Comparison of ENCODE assay signal across 20 mouse cellular contexts in genomic region chr1:88504531-88504945, GRCm38 (mm10). TPM values are rescaled to one million over a fixed set of nuclear protein-coding genes. Genes with fewer than 3 reads are reported as not detected.
DNase-seq lines count a peak whose midpoint lies in the region; ATAC-seq lines count a peak whose summit lies in the region.
"Had no signal": no experiment of that assay in that cellular context is flagged by ENCODE, and none has a peak within 500 bp of the region (broad histone marks: within the 10 kb centered on the region; RNA-seq: fewer than 3 reads in every experiment).

No protein-coding gene starts in this region.

- 16% methylated on average over 7 of the region's 7 CpGs for WGBS in hindbrain, embryonic 11.5 days
- WGBS in hindbrain, embryonic 12.5 days, result 17% methylated on average over 7 of the region's 7 CpGs
- 13% methylated on average over 7 of the region's 7 CpGs for WGBS in hindbrain, embryonic 16.5 days
- 5% methylated on average over 7 of the region's 7 CpGs for WGBS in midbrain, embryonic 16.5 days

- no peak for ATAC-seq in hindbrain, embryonic 11.5 days (ENCODE audit: low FRiP score)
- ATAC-seq in hindbrain, embryonic 12.5 days (ENCODE audit: low FRiP score), result no peak
- ATAC-seq in hindbrain, embryonic 16.5 days, result 0 out of 2 replicates have a peak, but pooled peaks have one; percentile 50
- peak; percentile 68 for ATAC-seq in midbrain, embryonic 16.5 days
- ATAC-seq: inflammation-experienced regulatory T-cells, adult 6 months had no signal

- no peak overlapping the region for H3K4me3 ChIP-seq in hindbrain, embryonic 11.5 days (ENCODE audit: low read depth, low read length)
- no peak overlapping the region for H3K4me3 ChIP-seq in hindbrain, embryonic 12.5 days
- no peak overlapping the region for H3K4me3 ChIP-seq in hindbrain, embryonic 16.5 days (ENCODE audit: low read length)
- no peak overlapping the region for H3K4me3 ChIP-seq in midbrain, embryonic 16.5 days (ENCODE audit: low read depth, low read length)
- H3K4me3 ChIP-seq: erythroblast, embryonic 14.5 days; kidney, embryonic 15.5 days; layer of hippocampus, adult 2 months; left cerebral cortex, adult 2 months; neural tube, embryonic 12.5 days had no signal

- peaks cover 3% of the 10 kb centered on the region for H3K4me1 ChIP-seq in hindbrain, embryonic 11.5 days (replicated peaks; ENCODE audit: control insufficient read depth, insufficient read depth, low read length)
- H3K4me1 ChIP-seq in hindbrain, embryonic 12.5 days, result peaks cover 13% of the 10 kb centered on the region
- peaks cover 6% of the 10 kb centered on the region; the same call in 1 of the 2 replicates for H3K4me1 ChIP-seq in hindbrain, embryonic 16.5 days (ENCODE audit: control insufficient read depth, insufficient read depth, low read depth, low read length)
- peaks cover 18% of the 10 kb centered on the region for H3K4me1 ChIP-seq in midbrain, embryonic 16.5 days (ENCODE audit: control insufficient read depth, insufficient read depth, low read length)

- DNase-seq in hindbrain, embryonic 11.5 days (ENCODE audit: low spot score), result peak; percentile 44
- peak; percentile 69 for DNase-seq in embryo, embryonic 10 days (ENCODE audit: low spot score)
- no peak for DNase-seq in spleen, postnatal 36 days (ENCODE audit: low spot score in 2 of 2)
- no peak for DNase-seq in adrenal gland, postnatal 4 days (ENCODE audit: low spot score in 2 of 2)
- no peak for DNase-seq in thymus, postnatal 0 days (ENCODE audit: low spot score)
- DNase-seq: lung, postnatal 14 days; thymus, postnatal 14 days had no signal

- H3K27ac ChIP-seq in hindbrain, embryonic 11.5 days (ENCODE audit: low read depth, low read length), result no peak overlapping the region
- no peak overlapping the region for H3K27ac ChIP-seq in hindbrain, embryonic 12.5 days
- H3K27ac ChIP-seq in hindbrain, embryonic 16.5 days (ENCODE audit: low read depth, low read length), result no peak overlapping the region
- H3K27ac ChIP-seq in midbrain, embryonic 16.5 days (ENCODE audit: low read length), result peak overlapping the region; percentile 53; the same call in 1 of the 2 replicates
- H3K27ac ChIP-seq: kidney, embryonic 15.5 days; layer of hippocampus, adult 2 months; left cerebral cortex, adult 2 months; liver, embryonic 14.5 days; neural tube, embryonic 12.5 days had no signal

- H3K36me3 ChIP-seq in hindbrain, embryonic 11.5 days (ENCODE audit: control insufficient read depth, insufficient read depth, low read length), result no peaks in the 10 kb centered on the region
- H3K36me3 ChIP-seq in hindbrain, embryonic 12.5 days, result no peaks in the 10 kb centered on the region
- no peaks in the 10 kb centered on the region for H3K36me3 ChIP-seq in hindbrain, embryonic 16.5 days (ENCODE audit: control insufficient read depth, insufficient read depth, low read length)
- H3K36me3 ChIP-seq in midbrain, embryonic 16.5 days (ENCODE audit: control insufficient read depth, insufficient read depth, low read length), result no peaks in the 10 kb centered on the region
- H3K36me3 ChIP-seq: G1E; kidney, embryonic 15.5 days; neural tube, embryonic 12.5 days had no signal

- H3K4me2 ChIP-seq in hindbrain, embryonic 11.5 days (replicated peaks; ENCODE audit: low read depth, low read length), result no peak overlapping the region
- H3K4me2 ChIP-seq in hindbrain, embryonic 12.5 days (replicated peaks), result no peak overlapping the region
- no peak overlapping the region; the same call in 1 of the 2 replicates for H3K4me2 ChIP-seq in hindbrain, embryonic 16.5 days (ENCODE audit: low read length)
- no peak overlapping the region for H3K4me2 ChIP-seq in midbrain, embryonic 16.5 days (ENCODE audit: low read length)
- H3K4me2 ChIP-seq: kidney, embryonic 15.5 days; neural tube, embryonic 12.5 days had no signal

- no peaks in the 10 kb centered on the region for H3K9me3 ChIP-seq in hindbrain, embryonic 11.5 days (ENCODE audit: control insufficient read depth, low read length)
- H3K9me3 ChIP-seq in hindbrain, embryonic 12.5 days (replicated peaks), result no peaks in the 10 kb centered on the region
- H3K9me3 ChIP-seq in hindbrain, embryonic 16.5 days (ENCODE audit: control insufficient read depth, low read length), result no peaks in the 10 kb centered on the region
- H3K9me3 ChIP-seq in midbrain, embryonic 16.5 days (replicated peaks; ENCODE audit: control insufficient read depth, low read length, poor library complexity, severe bottlenecking), result no peaks in the 10 kb centered on the region
- H3K9me3 ChIP-seq: G1E; kidney, embryonic 15.5 days; neural tube, embryonic 12.5 days had no signal

- no peak overlapping the region for H3K9ac ChIP-seq in hindbrain, embryonic 11.5 days (ENCODE audit: low read depth, low read length)
- H3K9ac ChIP-seq in hindbrain, embryonic 12.5 days, result no peak overlapping the region
- no peak overlapping the region for H3K9ac ChIP-seq in hindbrain, embryonic 16.5 days (ENCODE audit: low read depth, low read length)
- H3K9ac ChIP-seq in midbrain, embryonic 16.5 days (ENCODE audit: low read depth, low read length), result no peak overlapping the region
- H3K9ac ChIP-seq: kidney, embryonic 15.5 days; liver, embryonic 14.5 days; neural tube, embryonic 12.5 days had no signal

- H3K27me3 ChIP-seq in hindbrain, embryonic 11.5 days (ENCODE audit: control insufficient read depth, insufficient read depth, low read length), result no peaks in the 10 kb centered on the region
- no peaks in the 10 kb centered on the region for H3K27me3 ChIP-seq in hindbrain, embryonic 12.5 days
- H3K27me3 ChIP-seq in hindbrain, embryonic 16.5 days (replicated peaks; ENCODE audit: control insufficient read depth, insufficient read depth, low read length), result no peaks in the 10 kb centered on the region
- no peaks in the 10 kb centered on the region for H3K27me3 ChIP-seq in midbrain, embryonic 16.5 days (ENCODE audit: control insufficient read depth, insufficient read depth, low read depth, low read length)
- H3K27me3 ChIP-seq: kidney, embryonic 15.5 days; neural tube, embryonic 12.5 days had no signal

RNA-seq across cellular contexts. Expression of gene Glrp1, which starts 5.3 kb away (rescaled TPM):
- polyA plus RNA-seq in hindbrain, embryonic 11.5 days (2014; fragmentation: Nextera tagmentation; extraction: Ambion mirVana), result not detected in 2 replicates
- polyA plus RNA-seq in hindbrain, embryonic 12.5 days (2016; fragmentation: Nextera tagmentation; extraction: Ambion mirVana), result not detected in 2 replicates
- polyA plus RNA-seq in hindbrain, embryonic 16.5 days (2015; fragmentation: Nextera tagmentation; extraction: Ambion mirVana), result not detected in 2 replicates
- polyA plus RNA-seq in midbrain, embryonic 16.5 days (2015; fragmentation: Nextera tagmentation; extraction: Ambion mirVana), result not detected in 2 replicates
- total RNA-seq in adrenal gland, postnatal 4 days (2021), result not detected
- 0.13 and 0.31 TPM in 2 replicates for polyA plus RNA-seq in thymus, postnatal 0 days (2015; fragmentation: Nextera tagmentation; extraction: Ambion mirVana)
- total RNA-seq: adrenal gland, postnatal 36 days; layer of hippocampus, adult 2 months; left cerebral cortex, adult 2 months had no signal
- polyA plus RNA-seq: erythroblast, embryonic 14.5 days; G1E; inflammation-experienced regulatory T-cells, adult 6 months; kidney, embryonic 15.5 days; limb, embryonic 11.5 days; neural tube, embryonic 12.5 days had no signal

Comparison
In these comparisons a context has a peak if more than half of its experiments do, and no peak if none do; other contexts are left out.
1. ATAC-seq: peak in hindbrain, embryonic 16.5 days (single experiment) and midbrain, embryonic 16.5 days (single experiment); none in hindbrain, embryonic 11.5 days (single experiment) and hindbrain, embryonic 12.5 days (single experiment).
2. DNase-seq: peak in hindbrain, embryonic 11.5 days (single experiment) and embryo, embryonic 10 days (single experiment); none in spleen, postnatal 36 days (0 of 2), adrenal gland, postnatal 4 days (0 of 2) and thymus, postnatal 0 days (single experiment).